Mouse (Mus musculus): ENCODE results near the gene Pimreg.

Pimreg gene

GRCm38 (mm10) chr11:72031353-72031752, 10.5 kb upstream of the Pimreg start:
- no peak for DNase-seq

GRCm38 (mm10) chr11:72032091-72032490, 9.7 kb upstream of the Pimreg start:
- no peak for DNase-seq

- no peak for DNase-seq
Measured at GRCm38 (mm10) chr11:72032589-72032988, 9.2 kb upstream of the Pimreg start.

- DNase-seq: no peak
Measured at GRCm38 (mm10) chr11:72037409-72037808, 4.4 kb upstream of the Pimreg start, which contains the start of gene Aipl1. TSS of gene Aipl1 (minus strand) at chr11:72037509.

GRCm38 (mm10) chr11:72037996-72038395, 3.8 kb upstream of the Pimreg start:
- DNase-seq: peak; percentile 70

- DNase-seq: no peak
Measured at GRCm38 (mm10) chr11:72039599-72040386, 2.0 kb upstream of the Pimreg start.

- DNase-seq: no peak
Measured at GRCm38 (mm10) chr11:72041290-72041767, 503 bp upstream of the Pimreg start.

GRCm38 (mm10) chr11:72042631-72043030, 799 bp downstream of the Pimreg start:
- no peak for DNase-seq

- no peak for DNase-seq
Measured at GRCm38 (mm10) chr11:72044231-72044630, 2.4 kb downstream of the Pimreg start.

- no peak for DNase-seq
Measured at GRCm38 (mm10) chr11:72048730-72049129, 6.9 kb downstream of the Pimreg start.

- DNase-seq: no peak
Measured at GRCm38 (mm10) chr11:72049171-72049759, 7.4 kb downstream of the Pimreg start.

- DNase-seq: no peak
Measured at GRCm38 (mm10) chr11:72050168-72050894, 8.5 kb downstream of the Pimreg start.

GRCm38 (mm10) chr11:72050895-72051858, 9.3 kb downstream of the Pimreg start:
- DNase-seq: peak; percentile 52

GRCm38 (mm10) chr11:72052221-72052620, 10.4 kb downstream of the Pimreg start:
- no peak for DNase-seq

- DNase-seq: peak; percentile 75
Measured at GRCm38 (mm10) chr11:72052636-72053035, 10.8 kb downstream of the Pimreg start.

- no peak for DNase-seq
Measured at GRCm38 (mm10) chr11:72055176-72055575, 13.3 kb downstream of the Pimreg start.

GRCm38 (mm10) chr11:72057166-72057565, 15.3 kb downstream of the Pimreg start:
- DNase-seq: no peak

- no peak for DNase-seq
Measured at GRCm38 (mm10) chr11:72060416-72060815, 18.6 kb downstream of the Pimreg start.

GRCm38 (mm10) chr11:72061093-72061620, 19.3 kb downstream of the Pimreg start:
- no peak for DNase-seq

- DNase-seq: no peak
Measured at GRCm38 (mm10) chr11:72064414-72064813, 22.6 kb downstream of the Pimreg start.

- DNase-seq: peak; percentile 40
Measured at GRCm38 (mm10) chr11:72065103-72065502, 23.3 kb downstream of the Pimreg start.

GRCm38 (mm10) chr11:72066330-72066729, 24.5 kb downstream of the Pimreg start:
- DNase-seq: peak; percentile 59
